In the genomic region with DNA sequence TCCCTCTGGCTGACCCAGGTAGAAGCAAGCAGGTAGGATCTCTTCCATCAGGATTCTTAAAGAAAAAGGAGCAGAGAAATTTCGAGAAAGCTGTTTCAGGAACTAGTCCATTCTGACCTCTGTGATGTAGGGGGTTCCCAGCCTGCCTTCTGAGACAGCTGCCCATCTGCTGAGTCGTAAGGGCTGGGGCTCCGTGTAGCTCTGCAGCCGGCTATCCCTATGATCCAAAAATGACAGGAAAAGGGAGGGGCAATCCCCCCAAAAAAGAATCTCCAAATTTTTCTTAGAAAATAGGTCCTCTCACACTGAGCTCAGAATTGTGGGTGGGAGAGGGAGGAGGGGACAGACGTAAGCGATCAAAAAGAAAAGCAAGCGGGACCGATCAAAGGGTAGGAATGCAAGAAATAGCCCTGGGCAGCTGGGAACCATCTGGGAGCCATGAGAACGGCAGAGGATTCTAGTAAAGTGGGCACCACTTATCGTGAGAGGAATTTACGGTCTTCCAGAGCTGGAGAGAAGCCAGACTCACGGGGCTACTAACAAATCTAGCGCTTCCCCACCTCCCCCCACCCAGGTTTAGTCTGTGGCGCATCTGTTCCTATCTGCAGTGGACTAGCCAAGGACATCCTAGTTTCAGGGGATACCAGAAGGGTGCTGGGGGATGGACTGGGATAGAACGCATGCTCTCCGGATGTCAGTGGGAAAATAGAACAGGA, we compare ENCODE assay signal across 8 mouse cellular contexts. TPM values are rescaled to one million over a fixed set of nuclear protein-coding genes. Genes with fewer than 3 reads are reported as not detected.
A peak's percentile ranks its signal among the peaks of the same experiment; 100 is the strongest.
DNase-seq lines count a peak whose midpoint lies in the region; ATAC-seq and TF ChIP-seq lines count a peak whose summit lies in the region.

No protein-coding gene starts in this region.

- H3K27ac ChIP-seq in kidney, embryonic 16.5 days (ENCODE audit: low read length) = no peak overlapping the region
- H3K27ac ChIP-seq in embryonic facial prominence, embryonic 11.5 days (replicated peaks; ENCODE audit: low read depth, low read length) = no peak overlapping the region
- H3K27ac ChIP-seq in intestine, embryonic 15.5 days = no peak overlapping the region

- H3K79me2 ChIP-seq in myocyte (ENCODE audit: control insufficient read depth, insufficient read depth) = no peaks in the 10 kb centered on the region

- H3K27me3 ChIP-seq in kidney, embryonic 16.5 days (ENCODE audit: insufficient read depth, low read length) = no peaks in the 10 kb centered on the region
- no peaks in the 10 kb centered on the region for H3K27me3 ChIP-seq in embryonic facial prominence, embryonic 11.5 days (ENCODE audit: control insufficient read depth, insufficient read depth, low read length)
- no peaks in the 10 kb centered on the region for H3K27me3 ChIP-seq in intestine, embryonic 15.5 days (replicated peaks)
- no peaks in the 10 kb centered on the region for H3K27me3 ChIP-seq in myocyte (ENCODE audit: control insufficient read depth, insufficient read depth, insufficient read length)

- H3K4me2 ChIP-seq in kidney, embryonic 16.5 days (replicated peaks; ENCODE audit: low read depth, low read length) = peak overlapping the region; percentile 35
- peak overlapping the region; percentile 8; the same call in 1 of the 2 replicates for H3K4me2 ChIP-seq in embryonic facial prominence, embryonic 11.5 days (ENCODE audit: low read depth, low read length)
- peak overlapping the region; percentile 58 for H3K4me2 ChIP-seq in intestine, embryonic 15.5 days (replicated peaks)
- H3K4me2 ChIP-seq in myocyte (ENCODE audit: low read depth) = peak overlapping the region; percentile 25

- H3K4me3 ChIP-seq in kidney, embryonic 16.5 days (ENCODE audit: low read length) = 0 out of 2 replicates have a peak overlapping the region, but pooled peaks have one; percentile 5
- no peak overlapping the region for H3K4me3 ChIP-seq in embryonic facial prominence, embryonic 11.5 days (ENCODE audit: low read depth, low read length)
- peak overlapping the region; percentile 15; the same call in 1 of the 2 replicates for H3K4me3 ChIP-seq in intestine, embryonic 15.5 days (replicated peaks)
- H3K4me3 ChIP-seq in myocyte = no peak overlapping the region

- no peak overlapping the region for H3K9ac ChIP-seq in kidney, embryonic 16.5 days (replicated peaks; ENCODE audit: low read length)
- H3K9ac ChIP-seq in embryonic facial prominence, embryonic 11.5 days (replicated peaks; ENCODE audit: low read length) = no peak overlapping the region
- H3K9ac ChIP-seq in intestine, embryonic 15.5 days = no peak overlapping the region

- H3K36me3 ChIP-seq in kidney, embryonic 16.5 days (ENCODE audit: insufficient read depth, low read length) = no peaks in the 10 kb centered on the region
- H3K36me3 ChIP-seq in embryonic facial prominence, embryonic 11.5 days (replicated peaks; ENCODE audit: control insufficient read depth, insufficient read depth, low read depth, low read length) = no peaks in the 10 kb centered on the region
- no peaks in the 10 kb centered on the region for H3K36me3 ChIP-seq in intestine, embryonic 15.5 days
- H3K36me3 ChIP-seq in myocyte (ENCODE audit: control insufficient read depth, insufficient read depth) = no peaks in the 10 kb centered on the region

- no peak for DNase-seq in kidney, postnatal 25 days
- DNase-seq in embryonic facial prominence, embryonic 11.5 days (ENCODE audit: low spot score) = peak; percentile 86
- DNase-seq in adrenal gland, postnatal 4 days (ENCODE audit: low spot score in 2 of 2) = no peak
- no peak for DNase-seq in spleen, postnatal 36 days (ENCODE audit: low spot score in 2 of 2)
- no peak for DNase-seq in cerebellum, adult 11 months

- TF ChIP-seq POLR2A in myocyte (IDR thresholded peaks at IDR 0.05; ENCODE audit: insufficient read length, low read depth) = no peak

- peaks cover 8% of the 10 kb centered on the region for H3K4me1 ChIP-seq in kidney, embryonic 16.5 days (ENCODE audit: insufficient read depth, low read length)
- no peaks in the 10 kb centered on the region for H3K4me1 ChIP-seq in embryonic facial prominence, embryonic 11.5 days (ENCODE audit: control insufficient read depth, insufficient read depth, low read length)
- H3K4me1 ChIP-seq in intestine, embryonic 15.5 days (replicated peaks) = 0 out of 2 replicates have a peak, but pooled peaks cover 6% of the 10 kb centered on the region

- no peak overlapping the region for H3ac ChIP-seq in myocyte (ENCODE audit: control insufficient read depth, insufficient read length)

- ATAC-seq in kidney, embryonic 16.5 days (ENCODE audit: low FRiP score, low TSS enrichment) = no peak
- peak; percentile 73; the same call in 1 of the 2 replicates for ATAC-seq in embryonic facial prominence, embryonic 11.5 days (replicated peaks; ENCODE audit: insufficient number of reproducible peaks, low FRiP score, low TSS enrichment, low read depth)
- ATAC-seq in intestine, embryonic 15.5 days = no peak; the same call in 1 of the 2 replicates

- no peaks in the 10 kb centered on the region for H3K9me3 ChIP-seq in kidney, embryonic 16.5 days (ENCODE audit: low read length)
- H3K9me3 ChIP-seq in embryonic facial prominence, embryonic 11.5 days (replicated peaks; ENCODE audit: control insufficient read depth, low read length) = no peaks in the 10 kb centered on the region
- no peaks in the 10 kb centered on the region for H3K9me3 ChIP-seq in intestine, embryonic 15.5 days

- WGBS in kidney, embryonic 16.5 days = 26% methylated on average over 16 of the region's 16 CpGs
- WGBS in embryonic facial prominence, embryonic 11.5 days = 26% methylated on average over 16 of the region's 16 CpGs
- 21% methylated on average over 16 of the region's 16 CpGs for WGBS in intestine, embryonic 15.5 days

TF ChIP-seq in myocyte, 11 proteins besides CTCF, POLR2A, EP300 and RAD21:
- TF ChIP-seq POLR2AphosphoS2 (IDR thresholded peaks at IDR 0.05; ENCODE audit: insufficient read length, low read depth) (no peak), REST (IDR thresholded peaks at IDR 0.05; ENCODE audit: insufficient read depth, insufficient read length) (no peak), TCF12 (IDR thresholded peaks at IDR 0.05; ENCODE audit: insufficient read depth, poor library complexity, severe bottlenecking) (no peak)
TF ChIP-seq in myocyte: peak in this region for 0.

RNA-seq across cellular contexts. Expression of a gene that starts 9.5 kb away (rescaled TPM):
- polyA plus RNA-seq in kidney, embryonic 16.5 days (2015; fragmentation: Nextera tagmentation; extraction: Ambion mirVana) = not detected in 2 replicates
- 0.18 TPM in 1 of 2 replicates, not detected in the other for polyA plus RNA-seq in embryonic facial prominence, embryonic 11.5 days (2014; fragmentation: Nextera tagmentation; extraction: Ambion mirVana)
- not detected in 2 replicates for polyA plus RNA-seq in intestine, embryonic 15.5 days (2015; fragmentation: Nextera tagmentation; extraction: Ambion mirVana)
- polyA plus RNA-seq in myocyte (2012; fragmentation: generic; extraction: Trizol) = 0.07 TPM
- not detected for total RNA-seq in adrenal gland, postnatal 4 days (2021)

Comparison
In these comparisons a context has a peak if more than half of its experiments do, and no peak if none do; other contexts are left out.
1. H3K4me2 ChIP-seq: peak in every context shown above with its lines; median percentile 58 in intestine, embryonic 15.5 days; 35 in kidney, embryonic 16.5 days; 25 in myocyte; 8 in embryonic facial prominence, embryonic 11.5 days.
2. H3K4me3 ChIP-seq: peak in kidney, embryonic 16.5 days (single experiment) and intestine, embryonic 15.5 days (single experiment); none in embryonic facial prominence, embryonic 11.5 days (single experiment) and myocyte (single experiment).